Mouse (Mus musculus) cortical plate, adult 2 months (tissue): Measurements from ENCODE around the gene Vdr.

Experiments
- CTCF ChIP-seq: fragments of 200-500 bp; IDR thresholded peaks from 2 replicates; pipeline ENCODE4 v1.5.1; 2011; ENCODE audit warnings: mild to moderate bottlenecking, control low read depth, low read length; ENCODE audit not compliant: insufficient read depth; ENCODE audit errors: extremely low read depth
- POLR2A ChIP-seq: fragments of 200-500 bp; IDR thresholded peaks from 2 replicates; pipeline ENCODE4 v1.6.1; 2011; ENCODE audit warnings: mild to moderate bottlenecking, low read length, control low read depth; ENCODE audit not compliant: insufficient read depth; ENCODE audit errors: extremely low read depth

DNA sequence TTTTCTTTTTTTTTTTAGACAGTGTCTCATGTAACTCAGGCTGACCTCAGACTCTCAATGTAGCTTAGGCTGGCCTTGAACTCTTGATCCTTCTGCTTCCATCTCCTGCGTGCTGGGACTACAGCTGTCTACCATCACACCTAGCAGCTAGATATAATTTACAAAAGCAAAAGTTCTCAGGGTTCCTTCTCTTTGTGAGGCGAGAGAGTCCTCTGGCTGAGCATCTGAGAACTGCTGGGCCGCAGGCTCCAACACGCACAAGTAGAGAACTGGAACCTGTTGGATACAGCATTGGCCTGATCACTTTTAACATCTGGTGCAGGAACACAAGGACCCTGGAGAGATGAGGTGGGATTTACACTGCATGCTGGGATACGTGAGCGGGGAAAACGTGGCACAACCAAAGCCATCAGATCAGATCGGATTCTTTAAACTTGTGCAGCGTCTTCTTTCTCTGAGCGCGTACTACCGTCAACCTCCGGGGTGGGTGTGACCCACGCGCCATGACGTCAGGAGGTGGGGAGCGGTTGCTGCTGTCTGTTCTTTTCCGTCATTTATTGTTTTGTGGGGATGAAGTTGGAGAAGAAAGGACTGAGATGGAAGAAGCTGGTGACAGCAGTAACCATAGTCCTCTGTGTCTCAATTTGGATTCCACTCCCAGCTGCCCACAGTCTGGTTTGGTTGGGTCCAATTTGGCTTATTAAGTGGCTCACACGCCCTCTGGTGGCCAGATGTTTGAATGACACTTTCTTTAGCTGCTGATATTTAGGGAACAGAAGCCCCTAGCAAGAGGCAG lies 61.1 kb downstream of the Vdr start:
- TF ChIP-seq POLR2A (no peak), CTCF (peak; percentile 78)
